ENCODE assay signal across 17 mouse cellular contexts in the genomic region with DNA sequence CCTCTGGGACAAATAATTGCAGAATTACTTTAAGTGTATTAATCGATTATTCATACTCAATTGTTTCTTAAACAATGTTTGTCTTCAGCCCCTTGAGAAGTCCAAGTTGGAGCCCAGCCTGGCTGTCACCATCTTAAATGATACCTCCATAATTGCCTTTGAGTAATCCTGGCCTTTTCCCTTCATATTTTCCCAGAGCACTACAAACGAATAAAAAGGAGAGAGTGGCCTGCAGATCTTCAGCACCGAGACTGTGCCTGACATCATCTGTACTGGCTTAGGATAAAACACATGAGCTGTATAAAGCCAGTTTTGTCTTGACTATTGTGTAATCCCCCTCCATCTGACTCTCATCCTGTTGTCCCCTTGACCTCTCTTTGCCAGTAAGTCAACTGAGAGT.
"Had no signal": no experiment of that assay in that cellular context is flagged by ENCODE, and none has a peak within 500 bp of the region (broad histone marks: within the 10 kb centered on the region; RNA-seq: fewer than 3 reads in every experiment).

No protein-coding gene starts in this region.

- H3K9ac ChIP-seq: lung, embryonic 14.5 days; midbrain, embryonic 13.5 days; neural tube, embryonic 13.5 days; neural tube, embryonic 15.5 days had no signal

- H3K4me2 ChIP-seq: lung, embryonic 14.5 days; midbrain, embryonic 13.5 days; neural tube, embryonic 13.5 days; neural tube, embryonic 15.5 days had no signal

- H3K9me3 ChIP-seq: midbrain, embryonic 10.5 days; midbrain, embryonic 13.5 days; neural tube, embryonic 13.5 days; neural tube, embryonic 15.5 days had no signal

- H3K4me1 ChIP-seq: neural tube, embryonic 13.5 days; neural tube, embryonic 15.5 days had no signal

- H3K4me3 ChIP-seq: midbrain, embryonic 10.5 days; midbrain, embryonic 13.5 days; myocyte; neural tube, embryonic 13.5 days; neural tube, embryonic 15.5 days had no signal

- H3K27me3 ChIP-seq: midbrain, embryonic 13.5 days; neural tube, embryonic 13.5 days; neural tube, embryonic 15.5 days had no signal

- H3K36me3 ChIP-seq: midbrain, embryonic 10.5 days; midbrain, embryonic 13.5 days; neural tube, embryonic 13.5 days; neural tube, embryonic 15.5 days had no signal

- DNase-seq: lung, adult 18-20 months; lung, embryonic 14.5 days; lung, postnatal 10 days; lung, postnatal 4 days; retina, postnatal 1 day; right cerebral cortex, adult 18-20 months; right cerebral cortex, postnatal 25 days; right cerebral cortex, postnatal 4 days; spleen, adult 18-20 months; thymus, postnatal 14 days; thymus, postnatal 36 days had no signal

- H3K27ac ChIP-seq: midbrain, embryonic 10.5 days; midbrain, embryonic 13.5 days; neural tube, embryonic 13.5 days; neural tube, embryonic 15.5 days had no signal

- ATAC-seq: midbrain, embryonic 13.5 days; midbrain, embryonic 16.5 days had no signal
